Comparison of ENCODE assay signal across 7 mouse cellular contexts in genomic region chr9:60141081-60141514, GRCm38 (mm10).
DNase-seq lines count a peak whose midpoint lies in the region; ATAC-seq and TF ChIP-seq lines count a peak whose summit lies in the region.

No protein-coding gene starts in this region.

- ATAC-seq in lung, embryonic 16.5 days (ENCODE audit: low read depth) = no peak
- ATAC-seq in forebrain, embryonic 14.5 days = no peak
- peak; percentile 56; the same call in 1 of the 2 replicates for ATAC-seq in limb, embryonic 15.5 days (ENCODE audit: insufficient number of reproducible peaks, low FRiP score, low TSS enrichment, low read depth)
- no peak for ATAC-seq in stomach, postnatal 0 days (ENCODE audit: low FRiP score, low TSS enrichment)

- no peak overlapping the region for H3K4me3 ChIP-seq in lung, embryonic 16.5 days (ENCODE audit: low read length)
- no peak overlapping the region for H3K4me3 ChIP-seq in forebrain, embryonic 14.5 days (ENCODE audit: low read depth, low read length)
- H3K4me3 ChIP-seq in limb, embryonic 15.5 days = peak overlapping the region; percentile 29
- no peak overlapping the region for H3K4me3 ChIP-seq in stomach, postnatal 0 days (ENCODE audit: low read depth, low read length)
- H3K4me3 ChIP-seq in cerebellum, adult 2 months (replicated peaks; ENCODE audit: insufficient read depth, low read depth, low read length) = no peak overlapping the region

- no peak for TF ChIP-seq POLR2A in cerebellum, adult 2 months (IDR thresholded peaks at IDR 0.05; ENCODE audit: borderline replicate concordance, insufficient read depth, low read length)

- WGBS in lung, embryonic 16.5 days = 26% methylated on average over 7 of the region's 7 CpGs
- WGBS in forebrain, embryonic 14.5 days = 26% methylated on average over 7 of the region's 7 CpGs
- 7% methylated on average over 7 of the region's 7 CpGs for WGBS in limb, embryonic 15.5 days
- 46% methylated on average over 7 of the region's 7 CpGs for WGBS in stomach, postnatal 0 days
- WGBS in cerebellum, adult 2 months = 7% methylated on average over 7 of the region's 7 CpGs

- no peak for DNase-seq in lung, postnatal 14 days
- peak; percentile 59 for DNase-seq in forebrain, embryonic 14.5 days (ENCODE audit: low spot score)
- DNase-seq in stomach, postnatal 0 days (ENCODE audit: low spot score) = no peak
- DNase-seq in cerebellum, adult 2 months = no peak
- no peak for DNase-seq in layer of hippocampus, adult 9-10 months (ENCODE audit: low spot score)

- H3K9ac ChIP-seq in lung, embryonic 16.5 days (ENCODE audit: low read length) = peak overlapping the region; percentile 12; the same call in 1 of the 2 replicates
- no peak overlapping the region for H3K9ac ChIP-seq in forebrain, embryonic 14.5 days (ENCODE audit: low read length)
- peak overlapping the region; percentile 5; the same call in 1 of the 2 replicates for H3K9ac ChIP-seq in limb, embryonic 15.5 days
- H3K9ac ChIP-seq in stomach, postnatal 0 days (ENCODE audit: low read length) = no peak overlapping the region

- H3K4me2 ChIP-seq in lung, embryonic 16.5 days (ENCODE audit: low read depth, low read length) = no peak overlapping the region
- no peak overlapping the region for H3K4me2 ChIP-seq in forebrain, embryonic 14.5 days (ENCODE audit: low read length)
- peak overlapping the region; percentile 41 for H3K4me2 ChIP-seq in limb, embryonic 15.5 days
- no peak overlapping the region for H3K4me2 ChIP-seq in stomach, postnatal 0 days (replicated peaks; ENCODE audit: low read depth)

- no peak overlapping the region for H3K27ac ChIP-seq in lung, embryonic 16.5 days (ENCODE audit: low read length)
- no peak overlapping the region for H3K27ac ChIP-seq in forebrain, embryonic 14.5 days (ENCODE audit: low read depth, low read length)
- peak overlapping the region; percentile 72 for H3K27ac ChIP-seq in limb, embryonic 15.5 days
- H3K27ac ChIP-seq in stomach, postnatal 0 days (replicated peaks) = 0 out of 2 replicates have a peak overlapping the region, but pooled peaks have one; percentile 13
- no peak overlapping the region for H3K27ac ChIP-seq in cerebellum, adult 2 months (ENCODE audit: insufficient read depth, low read length)

- no peaks in the 10 kb centered on the region for H3K36me3 ChIP-seq in lung, embryonic 16.5 days (ENCODE audit: control insufficient read depth, insufficient read depth, low read length)
- H3K36me3 ChIP-seq in forebrain, embryonic 14.5 days (ENCODE audit: control insufficient read depth, insufficient read depth, low read length) = no peaks in the 10 kb centered on the region
- no peaks in the 10 kb centered on the region for H3K36me3 ChIP-seq in limb, embryonic 15.5 days
- no peaks in the 10 kb centered on the region for H3K36me3 ChIP-seq in stomach, postnatal 0 days (ENCODE audit: control insufficient read depth, insufficient read depth, low read length)

- no peak for TF ChIP-seq EP300 in stomach, postnatal 0 days (optimal IDR thresholded peaks at IDR 0.05)

- H3K4me1 ChIP-seq in lung, embryonic 16.5 days (replicated peaks; ENCODE audit: control insufficient read depth, insufficient read depth, low read length) = peaks cover 7% of the 10 kb centered on the region; the same call in 1 of the 2 replicates
- H3K4me1 ChIP-seq in forebrain, embryonic 14.5 days (ENCODE audit: control insufficient read depth, insufficient read depth, low read length) = peaks cover 5% of the 10 kb centered on the region; the same call in 1 of the 2 replicates
- peaks cover 37% of the 10 kb centered on the region for H3K4me1 ChIP-seq in limb, embryonic 15.5 days
- H3K4me1 ChIP-seq in stomach, postnatal 0 days (replicated peaks; ENCODE audit: control insufficient read depth, insufficient read depth) = 0 out of 2 replicates have a peak, but pooled peaks cover 2% of the 10 kb centered on the region
- H3K4me1 ChIP-seq in cerebellum, adult 2 months (ENCODE audit: control insufficient read depth, insufficient read depth, low read length) = 0 out of 2 replicates have a peak, but pooled peaks cover 3% of the 10 kb centered on the region

- H3K9me3 ChIP-seq in lung, embryonic 16.5 days (ENCODE audit: control insufficient read depth, low read length) = no peaks in the 10 kb centered on the region
- H3K9me3 ChIP-seq in forebrain, embryonic 14.5 days (replicated peaks; ENCODE audit: control insufficient read depth, low read length) = no peaks in the 10 kb centered on the region
- no peaks in the 10 kb centered on the region for H3K9me3 ChIP-seq in limb, embryonic 15.5 days
- H3K9me3 ChIP-seq in stomach, postnatal 0 days (ENCODE audit: control insufficient read depth, low read length) = no peaks in the 10 kb centered on the region

- H3K27me3 ChIP-seq in lung, embryonic 16.5 days (ENCODE audit: control insufficient read depth, insufficient read depth, low read depth, low read length) = no peaks in the 10 kb centered on the region
- no peaks in the 10 kb centered on the region for H3K27me3 ChIP-seq in forebrain, embryonic 14.5 days (replicated peaks; ENCODE audit: control insufficient read depth, insufficient read depth, low read length)
- H3K27me3 ChIP-seq in limb, embryonic 15.5 days = no peaks in the 10 kb centered on the region
- H3K27me3 ChIP-seq in stomach, postnatal 0 days (ENCODE audit: control insufficient read depth, insufficient read depth, low read length) = no peaks in the 10 kb centered on the region
- H3K27me3 ChIP-seq in cerebellum, adult 2 months (ENCODE audit: control insufficient read depth, insufficient read depth, low read length) = no peaks in the 10 kb centered on the region

- TF ChIP-seq CTCF in stomach, postnatal 0 days (IDR thresholded peaks at IDR 0.05; ENCODE audit: low read depth) = no peak
- TF ChIP-seq CTCF in cerebellum, adult 2 months (IDR thresholded peaks at IDR 0.05; ENCODE audit: borderline replicate concordance, insufficient read depth, low read depth, low read length) = no peak

Comparison
In these comparisons a context has a peak if more than half of its experiments do, and no peak if none do; other contexts are left out.
1. H3K27ac ChIP-seq: peak in limb, embryonic 15.5 days (single experiment) and stomach, postnatal 0 days (single experiment); none in lung, embryonic 16.5 days (single experiment), forebrain, embryonic 14.5 days (single experiment) and cerebellum, adult 2 months (single experiment).
2. H3K9ac ChIP-seq: peak in lung, embryonic 16.5 days (single experiment) and limb, embryonic 15.5 days (single experiment); none in forebrain, embryonic 14.5 days (single experiment) and stomach, postnatal 0 days (single experiment).